Mouse (Mus musculus): ENCODE results near the gene 2210408I21Rik.

- TF ChIP-seq GATA1 (IDR thresholded peaks at IDR 0.05; ENCODE audit: borderline replicate concordance, low read length) (no peak), FLI1 (IDR thresholded peaks at IDR 0.05; ENCODE audit: low read length) (no peak)
Observed at GRCm38 (mm10) chr13:77397646-77398045, 262.3 kb downstream of the 2210408I21Rik start.
